Mouse (Mus musculus): Measurements from ENCODE around the gene Ubtd2.

DNA sequence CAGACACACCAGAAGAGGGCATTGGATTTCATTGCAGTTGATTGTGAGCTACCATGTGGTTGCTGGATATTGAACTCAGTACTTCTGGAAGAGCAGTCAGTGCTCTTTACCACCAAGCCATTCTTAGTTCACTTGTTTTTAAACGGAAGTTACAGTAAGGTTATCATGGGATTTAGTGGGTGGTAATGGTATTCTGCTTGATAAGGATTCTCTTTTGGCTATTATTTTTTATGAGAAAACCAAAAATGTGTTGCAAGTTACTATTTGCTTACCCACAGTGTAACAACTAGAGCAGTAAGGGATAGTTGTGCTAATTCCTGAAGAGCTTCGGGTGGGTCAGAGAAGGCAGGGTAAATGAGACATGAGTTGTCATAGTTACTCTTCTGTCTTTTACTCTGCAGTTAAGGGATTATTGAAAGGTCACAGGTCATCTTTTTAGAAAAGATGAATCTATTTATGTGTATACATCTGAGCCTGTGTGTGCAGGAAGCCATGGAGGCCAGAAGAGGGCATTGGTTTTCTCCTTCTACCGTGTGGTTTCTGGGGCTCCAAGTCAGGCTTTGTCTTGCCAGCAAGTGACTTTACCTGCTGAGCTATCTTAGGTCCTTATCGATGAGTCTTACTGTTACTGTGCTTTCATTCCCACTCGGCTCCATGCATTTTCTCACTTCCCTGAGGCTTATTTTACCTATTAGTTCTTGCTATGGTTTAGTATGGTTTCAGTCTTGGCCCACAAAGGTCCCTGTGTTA is 20.5 kb downstream of the Ubtd2 start:
- TF ChIP-seq CTCF (IDR thresholded peaks at IDR 0.05; ENCODE audit: insufficient read depth, low read length), result no peak
- TF ChIP-seq POLR2A (IDR thresholded peaks at IDR 0.05; ENCODE audit: borderline replicate concordance, extremely low read depth, low read depth, low read length), result no peak

All from lung, adult 2 months (tissue).